Mouse (Mus musculus) G1E-ER4 (cell line): ENCODE measurements at regions not wholly inside any gene's neighbourhood (a gene's known extent, or its start where the extent isn't known, plus 50 kb on each side); places are given as distances from the start of the nearest gene placed in this dataset.
A peak's percentile ranks its signal among the peaks of the same experiment; 100 is the strongest.

Source experiments
- GATA1 ChIP-seq: IDR thresholded peaks from one replicate; pipeline ENCODE4 v1.8.0; 2012; ENCODE audit warnings: low read length, inconsistent platforms

GRCm38 (mm10) chr19:32956143-32956915, 199.0 kb downstream of the Pten start:
- no peak for TF ChIP-seq GATA1

GRCm38 (mm10) chr19:32956916-32957558, 199.7 kb downstream of the Pten start:
- no peak for TF ChIP-seq GATA1

- no peak for TF ChIP-seq GATA1
Measured at GRCm38 (mm10) chr19:32958276-32958675, 201.0 kb downstream of the Pten start.

- TF ChIP-seq GATA1, result no peak
Measured at GRCm38 (mm10) chr19:32958791-32959190, 201.5 kb downstream of the Pten start.

- TF ChIP-seq GATA1, result no peak
Measured at GRCm38 (mm10) chr19:32959844-32960195, 202.5 kb downstream of the Pten start.

- TF ChIP-seq GATA1, result no peak
Measured at GRCm38 (mm10) chr19:32960196-32960947, 203.1 kb downstream of the Pten start.

GRCm38 (mm10) chr19:32961525-32961924, 204.2 kb downstream of the Pten start:
- peak; percentile 41 for TF ChIP-seq GATA1

- TF ChIP-seq GATA1, result no peak
Measured at GRCm38 (mm10) chr19:32963983-32964382, 206.7 kb downstream of the Pten start.

GRCm38 (mm10) chr19:32965488-32965887, 208.2 kb downstream of the Pten start:
- no peak for TF ChIP-seq GATA1

GRCm38 (mm10) chr19:32969213-32969776, 212.0 kb downstream of the Pten start:
- TF ChIP-seq GATA1, result no peak

GRCm38 (mm10) chr19:32972116-32972515, 214.8 kb downstream of the Pten start:
- no peak for TF ChIP-seq GATA1

- no peak for TF ChIP-seq GATA1
Measured at GRCm38 (mm10) chr19:32973130-32973529, 215.8 kb downstream of the Pten start.

- TF ChIP-seq GATA1, result no peak
Measured at GRCm38 (mm10) chr19:32974778-32975240, 217.5 kb downstream of the Pten start.

- no peak for TF ChIP-seq GATA1
Measured at GRCm38 (mm10) chr19:32975303-32975702, 218.0 kb downstream of the Pten start.

GRCm38 (mm10) chr19:32976507-32976906, 219.2 kb downstream of the Pten start:
- no peak for TF ChIP-seq GATA1
